7 mouse cellular contexts compared by ENCODE assay signal in genomic region chr13:41605099-41606010, GRCm38 (mm10). TPM values are rescaled to one million over a fixed set of nuclear protein-coding genes. Genes with fewer than 3 reads are reported as not detected.
A peak's percentile ranks its signal among the peaks of the same experiment; 100 is the strongest.
DNase-seq lines count a peak whose midpoint lies in the region; ATAC-seq lines count a peak whose summit lies in the region.

Gene Tmem170b (plus strand): TSS chr13:41605907.

- H3K27ac ChIP-seq in embryonic facial prominence, embryonic 12.5 days = peak within 1 kb of the TSS; percentile 91
- H3K27ac ChIP-seq in limb, embryonic 11.5 days (replicated peaks; ENCODE audit: low read depth, low read length) = peak within 1 kb of the TSS; percentile 62
- peak within 1 kb of the TSS; percentile 95 for H3K27ac ChIP-seq in midbrain, embryonic 14.5 days (replicated peaks; ENCODE audit: low read depth, low read length)

- peak; percentile 99 for ATAC-seq in embryonic facial prominence, embryonic 12.5 days (ENCODE audit: insufficient number of reproducible peaks, insufficient read depth, low FRiP score, low TSS enrichment)
- ATAC-seq in limb, embryonic 11.5 days (ENCODE audit: insufficient number of reproducible peaks, low FRiP score, low TSS enrichment, low read depth) = peak; percentile 98
- ATAC-seq in midbrain, embryonic 14.5 days (ENCODE audit: low FRiP score, low TSS enrichment) = peak; percentile 98

- under 1% methylated on average over 64 of the region's 87 CpGs for WGBS in embryonic facial prominence, embryonic 12.5 days
- under 1% methylated on average over 48 of the region's 87 CpGs for WGBS in limb, embryonic 11.5 days
- under 1% methylated on average over 59 of the region's 87 CpGs for WGBS in midbrain, embryonic 14.5 days

- no peaks in the 10 kb centered on the region for H3K36me3 ChIP-seq in embryonic facial prominence, embryonic 12.5 days
- no peaks in the 10 kb centered on the region for H3K36me3 ChIP-seq in limb, embryonic 11.5 days (ENCODE audit: control insufficient read depth, insufficient read depth, low read length)
- no peaks in the 10 kb centered on the region for H3K36me3 ChIP-seq in midbrain, embryonic 14.5 days (ENCODE audit: control insufficient read depth, insufficient read depth, low read length)

- peak within 1 kb of the TSS; percentile 96 for H3K4me3 ChIP-seq in embryonic facial prominence, embryonic 12.5 days
- peak within 1 kb of the TSS; percentile 85 for H3K4me3 ChIP-seq in limb, embryonic 11.5 days (ENCODE audit: low read depth, low read length)
- peak within 1 kb of the TSS; percentile 91 for H3K4me3 ChIP-seq in midbrain, embryonic 14.5 days (replicated peaks; ENCODE audit: low read depth, low read length)

- DNase-seq in adrenal gland, postnatal 25 days = peak; percentile 97
- peak; percentile 100 for DNase-seq in heart, adult 11 months
- DNase-seq in kidney, adult 18-20 months = peak; percentile 96
- peak; percentile 98 for DNase-seq in limb, embryonic 11.5 days (ENCODE audit: low spot score)
- DNase-seq in midbrain, embryonic 14.5 days = peak; percentile 99
- DNase-seq in spleen, adult 18-20 months = peak; percentile 96 to 97

- H3K9ac ChIP-seq in embryonic facial prominence, embryonic 12.5 days = peak within 1 kb of the TSS; percentile 87
- H3K9ac ChIP-seq in limb, embryonic 11.5 days (ENCODE audit: low read length) = peak within 1 kb of the TSS; percentile 81
- H3K9ac ChIP-seq in midbrain, embryonic 14.5 days (replicated peaks; ENCODE audit: low read length) = peak within 1 kb of the TSS; percentile 96

- H3K27me3 ChIP-seq in embryonic facial prominence, embryonic 12.5 days = no peaks in the 10 kb centered on the region
- no peaks in the 10 kb centered on the region; the same call in 1 of the 2 replicates for H3K27me3 ChIP-seq in limb, embryonic 11.5 days (ENCODE audit: control insufficient read depth, insufficient read depth, low read length)
- H3K27me3 ChIP-seq in midbrain, embryonic 14.5 days (ENCODE audit: control insufficient read depth, insufficient read depth, low read length) = no peaks in the 10 kb centered on the region

- H3K4me1 ChIP-seq in embryonic facial prominence, embryonic 12.5 days = peaks cover 9% of the 10 kb centered on the region; the same call in 1 of the 2 replicates
- H3K4me1 ChIP-seq in limb, embryonic 11.5 days (ENCODE audit: control insufficient read depth, insufficient read depth, low read length) = no peaks in the 10 kb centered on the region
- peaks cover 27% of the 10 kb centered on the region for H3K4me1 ChIP-seq in midbrain, embryonic 14.5 days (ENCODE audit: control insufficient read depth, insufficient read depth, low read length)

- H3K9me3 ChIP-seq in embryonic facial prominence, embryonic 12.5 days = no peaks in the 10 kb centered on the region
- no peaks in the 10 kb centered on the region for H3K9me3 ChIP-seq in limb, embryonic 11.5 days (ENCODE audit: control insufficient read depth, low read length)
- no peaks in the 10 kb centered on the region for H3K9me3 ChIP-seq in midbrain, embryonic 14.5 days (ENCODE audit: control insufficient read depth, low read length)

- peak within 1 kb of the TSS; percentile 74 for H3K4me2 ChIP-seq in embryonic facial prominence, embryonic 12.5 days (replicated peaks)
- H3K4me2 ChIP-seq in limb, embryonic 11.5 days (ENCODE audit: low read depth, severe bottlenecking) = peak within 1 kb of the TSS; percentile 88
- peak within 1 kb of the TSS; percentile 70 for H3K4me2 ChIP-seq in midbrain, embryonic 14.5 days (ENCODE audit: low read length)

RNA-seq across cellular contexts. Expression of gene Tmem170b, which starts in this region (rescaled TPM):
- total RNA-seq in adrenal gland, postnatal 25 days (2021) = 22.9 and 30.1 TPM in 2 replicates
- 11.6 and 11.8 TPM in 2 replicates for polyA plus RNA-seq in embryonic facial prominence, embryonic 12.5 days (2016; fragmentation: Nextera tagmentation; extraction: Ambion mirVana)
- polyA plus RNA-seq in limb, embryonic 11.5 days (2014; fragmentation: Nextera tagmentation; extraction: Ambion mirVana) = 10.7 and 11.3 TPM in 2 replicates
- 57.0 and 66.1 TPM in 2 replicates for polyA plus RNA-seq in midbrain, embryonic 14.5 days (2014; fragmentation: Nextera tagmentation; extraction: Ambion mirVana)

Comparison
In these comparisons a context has a peak if more than half of its experiments do, and no peak if none do; other contexts are left out.
1. Peak in every context shown above with its lines: DNase-seq, ATAC-seq, H3K4me3 ChIP-seq and H3K27ac ChIP-seq.